Mouse (Mus musculus): ENCODE results near the gene Hoxb8. TPM values are rescaled to one million over a fixed set of nuclear protein-coding genes. Genes with fewer than 3 reads are reported as not detected.

Hoxb8 gene
- total RNA-seq, 2 experiments from 2014 or later, result 59.4 to 80.5 TPM

GRCm38 (mm10) chr11:96267021-96267920, 14.4 kb upstream of the Hoxb8 start:
- no peak for DNase-seq

GRCm38 (mm10) chr11:96268031-96268745, 13.5 kb upstream of the Hoxb8 start:
- peak; percentile 0 to 1 for DNase-seq

- DNase-seq, result peak; percentile 93 to 95
These were observed 11.8 kb upstream of the Hoxb8 start for GRCm38 (mm10) chr11:96269869-96270268.

- DNase-seq, result peak; percentile 94 to 96
These were observed 10.6 kb upstream of the Hoxb8 start, which contains the start of gene Hoxb9 for GRCm38 (mm10) chr11:96270996-96271540. Gene Hoxb9 (plus strand): TSS chr11:96271457.

- DNase-seq, result peak; percentile 80 to 82
These were observed 10.1 kb upstream of the Hoxb8 start for GRCm38 (mm10) chr11:96271541-96272011.

GRCm38 (mm10) chr11:96272024-96272921, 9.4 kb upstream of the Hoxb8 start:
- DNase-seq, result peak; percentile 60 to 72

GRCm38 (mm10) chr11:96274428-96274827, 7.3 kb upstream of the Hoxb8 start:
- peak; percentile 47 to 51 for DNase-seq

GRCm38 (mm10) chr11:96275896-96276295, 5.8 kb upstream of the Hoxb8 start:
- DNase-seq, result peak; percentile 68 to 69

GRCm38 (mm10) chr11:96277151-96278044, 4.3 kb upstream of the Hoxb8 start:
- peak; percentile 67 to 73 for DNase-seq

GRCm38 (mm10) chr11:96278324-96278723, 3.4 kb upstream of the Hoxb8 start:
- peak; percentile 23 to 25 for DNase-seq

- DNase-seq, result peak; percentile 91 to 92
These were observed 2.9 kb upstream of the Hoxb8 start for GRCm38 (mm10) chr11:96278773-96279172.

- peak; percentile 36 to 59 for DNase-seq
These were observed 2.1 kb upstream of the Hoxb8 start for GRCm38 (mm10) chr11:96279421-96280233.

GRCm38 (mm10) chr11:96280399-96281378, 1.0 kb upstream of the Hoxb8 start:
- DNase-seq, result peak; percentile 46 to 55

- DNase-seq, result peak in 1 of 2 experiments; percentile 46
These were observed 309 bp upstream of the Hoxb8 start for GRCm38 (mm10) chr11:96281396-96281795.

GRCm38 (mm10) chr11:96282795-96283430, 1.2 kb downstream of the Hoxb8 start:
- DNase-seq, result peak in 1 of 2 experiments; percentile 47

GRCm38 (mm10) chr11:96284041-96284749, 2.5 kb downstream of the Hoxb8 start:
- DNase-seq, result peak in 1 of 2 experiments; percentile 74

Measured in adrenal gland, postnatal 36 days (tissue).